In the genomic region with DNA sequence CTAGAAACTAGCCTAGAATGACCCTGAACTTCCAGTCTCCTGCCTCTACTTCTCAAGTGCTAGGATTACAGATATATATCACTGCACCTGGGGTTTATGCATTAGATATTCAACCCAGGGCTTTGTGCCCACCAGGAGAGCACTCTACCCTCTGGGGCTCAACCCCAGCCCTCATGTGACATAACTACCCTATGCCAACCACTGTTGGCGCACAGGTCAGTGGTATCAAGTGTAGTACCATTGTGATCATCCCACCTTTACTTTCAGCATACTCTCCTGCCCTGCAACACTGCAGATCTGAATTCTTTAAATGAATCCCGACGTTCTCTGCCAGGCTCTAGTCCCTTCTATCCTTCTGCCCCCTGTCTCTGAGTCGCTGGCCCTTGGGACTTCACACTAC, we compare ENCODE assay signal across 30 mouse cellular contexts. TPM values are rescaled to one million over a fixed set of nuclear protein-coding genes. Genes with fewer than 3 reads are reported as not detected.
"Had no signal": no experiment of that assay in that cellular context is flagged by ENCODE, and none has a peak within 500 bp of the region (broad histone marks: within the 10 kb centered on the region; RNA-seq: fewer than 3 reads in every experiment).

No protein-coding gene starts in this region.

- H3K9ac ChIP-seq: kidney, embryonic 15.5 days; limb, embryonic 13.5 days; liver, embryonic 12.5 days; liver, embryonic 15.5 days; lung, embryonic 15.5 days; midbrain, embryonic 12.5 days; neural tube, embryonic 12.5 days had no signal

- DNase-seq: kidney, adult 11 months; kidney, adult 8-10 months; kidney, postnatal 10 days; kidney, postnatal 36 days; left cerebral cortex, postnatal 4 days; liver; lung, adult 18-20 months; lung, postnatal 10 days; lung, postnatal 36 days; right cerebral cortex, adult 18-20 months; right cerebral cortex, postnatal 14 days; right cerebral cortex, postnatal 4 days; thymus, adult 2 months; thymus, postnatal 14 days; thymus, postnatal 4 days had no signal

- H3K27me3 ChIP-seq: kidney, embryonic 15.5 days; limb, embryonic 13.5 days; liver, embryonic 15.5 days; lung, embryonic 15.5 days; neural tube, embryonic 12.5 days had no signal

- H3K4me3 ChIP-seq: kidney, embryonic 15.5 days; limb, embryonic 13.5 days; liver, embryonic 12.5 days; liver, embryonic 15.5 days; lung, embryonic 15.5 days; megakaryocyte, embryonic 14.5 days; midbrain, embryonic 12.5 days; neural tube, embryonic 12.5 days had no signal

- H3K27ac ChIP-seq: kidney, embryonic 15.5 days; limb, embryonic 13.5 days; liver, embryonic 12.5 days; liver, embryonic 15.5 days; lung, embryonic 15.5 days; neural tube, embryonic 12.5 days; stomach, postnatal 0 days had no signal

- H3K4me2 ChIP-seq: kidney, embryonic 15.5 days; limb, embryonic 13.5 days; liver, embryonic 12.5 days; liver, embryonic 15.5 days; lung, embryonic 15.5 days; midbrain, embryonic 12.5 days; neural tube, embryonic 12.5 days had no signal

- H3K36me3 ChIP-seq: kidney, embryonic 15.5 days; limb, embryonic 13.5 days; liver, embryonic 12.5 days; liver, embryonic 15.5 days; lung, embryonic 15.5 days; midbrain, embryonic 12.5 days; neural tube, embryonic 12.5 days had no signal

- ATAC-seq: liver, embryonic 12.5 days had no signal

- H3K9me3 ChIP-seq: kidney, embryonic 15.5 days; limb, embryonic 13.5 days; liver, embryonic 12.5 days; liver, embryonic 15.5 days; lung, embryonic 15.5 days; megakaryocyte, embryonic 14.5 days; midbrain, embryonic 12.5 days; neural tube, embryonic 12.5 days had no signal

RNA-seq across cellular contexts. Expression of a gene that starts 11.0 kb away (rescaled TPM):
- total RNA-seq: layer of hippocampus, adult 8-10 months; layer of hippocampus, postnatal 14 days; left cerebral cortex, adult 8-10 months; left cerebral cortex, postnatal 14 days; left cerebral cortex, postnatal 4 days; midbrain, postnatal 0 days had no signal
- polyA plus RNA-seq: liver, embryonic 12.5 days; liver, embryonic 15.5 days; midbrain, embryonic 12.5 days; midbrain, postnatal 0 days; neural tube, embryonic 12.5 days; stomach, embryonic 14.5 days; stomach, postnatal 0 days; thymus, adult 2 months had no signal
